Mouse (Mus musculus): ENCODE results near the gene Ankrd33.
A peak's percentile ranks its signal among the peaks of the same experiment; 100 is the strongest.

The Ankrd33 gene

GRCm38 (mm10) chr15:101125561-101125960 is 10.0 kb downstream of the Ankrd33 start:
- no peak for DNase-seq (ENCODE audit: low spot score)

DNA sequence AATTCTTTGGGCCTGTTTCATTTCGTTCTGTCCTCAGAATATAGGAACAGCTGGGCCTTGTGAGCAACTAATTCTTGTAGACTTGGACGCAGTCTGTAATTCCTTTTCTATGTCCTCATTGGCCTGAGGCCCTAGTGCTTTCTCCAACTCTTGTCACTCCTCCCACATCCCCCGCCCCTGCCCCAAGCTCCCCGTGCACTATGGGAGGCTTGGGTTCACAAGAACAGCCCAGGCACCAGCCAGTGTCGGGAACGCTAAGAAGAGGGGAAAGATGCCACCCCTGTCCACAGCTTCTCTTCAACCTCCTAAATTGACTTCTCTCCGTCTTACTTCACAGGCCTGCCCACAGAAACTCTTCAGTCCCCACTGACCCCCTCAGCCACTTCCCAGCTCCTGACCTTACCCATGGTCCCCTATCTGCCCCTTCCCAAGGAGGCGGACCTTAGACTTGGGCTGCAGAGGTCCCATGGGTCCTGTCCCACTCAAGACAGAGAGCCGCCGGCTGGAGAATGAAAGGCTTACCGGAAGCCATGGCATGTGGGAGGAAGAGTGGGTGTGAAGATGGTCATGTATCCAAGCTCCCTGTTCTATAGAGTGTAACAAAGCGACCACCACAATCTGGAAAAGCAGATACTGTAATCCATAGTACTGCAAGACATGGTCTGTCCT is 11.5 kb downstream of the Ankrd33 start:
- DNase-seq (ENCODE audit: low spot score): no peak

DNA sequence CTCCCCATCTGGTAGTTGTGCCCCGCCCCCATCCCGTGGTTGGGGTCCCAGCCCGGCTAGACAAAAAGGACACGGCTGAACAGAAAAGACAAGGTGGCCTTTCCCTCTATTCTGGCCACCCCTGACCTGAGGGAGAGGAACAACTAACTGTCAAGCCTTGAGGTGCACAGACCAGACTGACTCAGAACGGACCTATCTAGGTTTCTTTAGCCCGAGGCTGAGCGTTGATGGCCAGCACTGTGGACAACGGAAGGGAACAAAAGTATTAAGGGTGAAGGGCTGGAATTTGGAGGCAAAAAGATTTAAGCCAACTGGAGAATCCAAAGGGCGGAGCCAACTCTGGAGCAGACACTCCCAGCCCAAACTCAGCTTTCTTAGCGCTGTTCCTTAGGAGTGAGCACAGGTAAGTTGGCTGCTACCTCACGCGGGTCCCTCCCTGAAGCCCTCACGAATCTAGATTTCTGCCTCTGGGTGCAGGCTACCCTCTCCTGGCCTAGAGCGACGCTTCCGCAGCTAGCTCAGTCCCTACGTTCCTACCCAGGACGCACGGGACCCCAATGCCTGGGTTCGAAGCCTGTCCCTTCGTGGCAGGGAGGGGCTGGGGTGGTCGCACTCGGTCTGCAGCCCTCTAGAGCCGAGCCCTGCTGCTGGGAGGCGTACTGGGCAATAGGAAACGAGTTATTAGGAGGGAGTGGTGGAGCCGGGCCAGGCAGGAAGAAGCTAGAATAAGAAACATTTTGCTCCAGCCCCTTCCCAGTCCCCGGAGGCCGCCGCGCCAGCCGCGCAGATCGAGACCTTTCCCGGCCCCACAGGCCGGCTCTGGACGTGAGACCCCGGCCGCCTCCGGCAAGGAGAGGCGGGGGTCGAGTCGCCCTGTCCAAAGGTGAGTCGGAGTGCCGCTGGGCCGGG is 12.9 kb downstream of the Ankrd33 start, which contains the start of gene Acvrl1:
Acvrl1 (plus strand) TSS at position 342 of the 909 bp plus-strand sequence.
- DNase-seq (ENCODE audit: low spot score): no peak

GRCm38 (mm10) chr15:101129412-101129811 is 13.9 kb downstream of the Ankrd33 start:
- no peak for DNase-seq (ENCODE audit: low spot score)

GRCm38 (mm10) chr15:101131498-101131897 is 15.9 kb downstream of the Ankrd33 start:
- DNase-seq (ENCODE audit: low spot score): no peak

- no peak for DNase-seq (ENCODE audit: low spot score)
These were observed 16.5 kb downstream of the Ankrd33 start for GRCm38 (mm10) chr15:101132041-101132440.

- DNase-seq (ENCODE audit: low spot score): no peak
These were observed 17.2 kb downstream of the Ankrd33 start for GRCm38 (mm10) chr15:101132761-101133160.

DNA sequence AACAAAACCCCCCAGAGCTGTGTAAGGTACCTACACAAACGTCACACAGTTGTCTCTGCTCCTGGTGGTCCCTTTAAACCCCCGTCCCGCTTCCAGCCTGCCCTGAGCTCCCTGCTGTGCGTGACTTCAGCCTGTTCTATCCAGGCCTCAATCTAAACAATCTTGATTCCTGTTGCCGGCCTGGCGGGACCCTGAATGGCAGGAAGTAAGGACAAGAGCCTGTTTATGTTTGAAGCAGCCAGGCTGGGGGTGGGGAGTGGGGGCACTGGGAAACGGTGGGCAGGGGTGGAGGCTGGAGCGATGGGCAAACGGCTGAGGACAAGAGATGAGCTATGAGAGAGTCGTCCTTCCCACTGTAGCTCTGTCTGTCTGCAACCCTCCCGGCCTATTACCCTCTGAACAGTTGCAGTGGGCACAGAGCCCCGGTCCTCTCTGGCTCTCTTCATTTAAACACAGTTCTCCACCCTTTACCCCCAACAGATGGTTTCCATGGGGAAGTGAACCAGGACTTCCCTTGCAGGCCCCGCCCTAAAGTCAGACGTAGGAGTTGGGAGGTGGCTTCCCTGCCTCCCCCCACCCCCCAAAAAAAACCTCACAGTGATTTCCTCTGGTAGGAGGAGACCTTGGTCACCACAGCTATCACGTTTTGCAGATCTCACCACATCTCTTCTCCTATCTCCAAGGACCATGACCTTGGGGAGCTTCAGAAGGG is 18.6 kb downstream of the Ankrd33 start:
- DNase-seq (ENCODE audit: low spot score): peak; percentile 42

- peak; percentile 49 for DNase-seq (ENCODE audit: low spot score)
These were observed 19.9 kb downstream of the Ankrd33 start for GRCm38 (mm10) chr15:101135405-101135804.

DNA sequence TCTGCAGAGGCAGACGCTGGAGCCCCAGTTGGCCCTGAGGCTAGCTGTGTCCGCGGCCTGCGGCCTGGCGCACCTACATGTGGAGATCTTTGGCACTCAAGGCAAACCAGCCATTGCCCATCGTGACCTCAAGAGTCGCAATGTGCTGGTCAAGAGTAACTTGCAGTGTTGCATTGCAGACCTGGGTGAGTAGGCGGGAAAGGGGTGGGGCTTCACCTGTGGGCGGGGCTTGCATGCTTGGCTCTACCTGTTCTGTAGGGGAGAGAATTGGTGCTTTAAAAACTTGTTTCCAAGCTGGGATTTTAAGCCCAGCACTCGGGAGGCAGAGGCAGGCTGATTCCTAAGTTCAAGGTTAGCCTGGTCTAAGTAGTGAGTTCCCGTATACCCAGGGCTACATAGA is 21.9 kb downstream of the Ankrd33 start:
- no peak for DNase-seq (ENCODE audit: low spot score)

- DNase-seq (ENCODE audit: low spot score): no peak
These were observed 23.1 kb downstream of the Ankrd33 start for GRCm38 (mm10) chr15:101138675-101139074.

- DNase-seq (ENCODE audit: low spot score): no peak
These were observed 24.3 kb downstream of the Ankrd33 start for GRCm38 (mm10) chr15:101139885-101140284.

GRCm38 (mm10) chr15:101140587-101140986 is 25.0 kb downstream of the Ankrd33 start:
- no peak for DNase-seq (ENCODE audit: low spot score)

DNA sequence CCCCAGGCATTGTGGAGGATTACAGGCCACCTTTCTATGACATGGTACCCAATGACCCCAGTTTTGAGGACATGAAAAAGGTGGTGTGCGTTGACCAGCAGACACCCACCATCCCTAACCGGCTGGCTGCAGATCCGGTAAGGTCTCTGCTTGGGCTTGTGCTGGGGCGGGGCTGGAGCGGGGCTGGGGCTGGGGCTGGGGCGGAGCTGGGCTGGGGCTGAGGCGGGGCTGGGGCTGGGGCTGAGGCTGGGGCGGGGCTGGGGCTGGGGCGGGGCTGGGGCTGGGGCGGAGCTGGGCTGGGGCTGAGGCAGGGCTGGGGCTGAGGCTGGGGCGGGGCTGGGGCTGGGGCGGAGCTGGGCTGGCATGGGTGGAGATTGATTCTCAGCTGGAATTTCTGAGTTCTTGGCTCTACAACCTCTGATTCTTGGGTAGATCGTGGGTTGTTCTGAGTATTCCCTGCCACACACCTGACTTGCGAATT is 25.5 kb downstream of the Ankrd33 start:
- peak; percentile 30 for DNase-seq (ENCODE audit: low spot score)

DNA sequence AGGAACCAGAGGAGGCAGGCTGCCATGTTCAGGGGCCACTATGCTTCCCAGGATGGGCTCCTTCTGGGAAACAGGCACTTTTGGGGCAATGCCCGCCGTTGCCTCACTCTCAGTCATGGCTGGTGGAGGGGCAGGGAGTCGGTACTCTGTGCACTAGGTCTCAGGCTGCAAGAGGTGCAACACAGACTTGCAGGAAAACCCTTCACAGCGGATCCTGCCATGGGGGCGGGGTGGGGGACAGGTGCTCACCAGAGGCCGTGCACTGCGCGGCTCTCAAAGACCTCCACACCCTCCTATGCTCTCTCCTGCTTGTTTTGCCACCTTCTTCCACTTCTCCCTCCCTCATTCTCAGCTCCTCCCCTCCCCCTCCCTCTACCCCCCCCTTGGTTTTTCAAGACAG is 27.1 kb downstream of the Ankrd33 start:
- no peak for DNase-seq (ENCODE audit: low spot score)

DNA sequence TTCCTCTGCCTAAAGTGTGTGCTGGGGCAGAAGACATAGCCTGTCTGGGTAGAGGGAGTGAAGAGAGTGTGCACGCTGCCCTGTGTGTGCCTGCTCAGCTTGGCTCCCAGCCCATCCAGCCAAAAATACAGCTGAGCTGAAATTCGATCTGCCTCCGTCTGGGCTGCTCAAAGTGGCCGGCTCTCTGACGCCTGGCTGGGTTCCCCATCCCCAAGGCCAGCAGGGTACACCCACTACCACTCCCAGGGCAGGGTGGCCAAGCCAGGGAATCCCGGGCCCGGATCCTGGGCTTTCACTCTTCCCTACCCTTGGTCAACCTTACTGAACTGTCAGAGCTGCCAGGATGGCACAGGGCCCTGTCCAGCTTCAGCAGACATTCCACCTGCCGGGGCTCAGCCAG is 27.9 kb downstream of the Ankrd33 start:
- no peak for DNase-seq (ENCODE audit: low spot score)

DNA sequence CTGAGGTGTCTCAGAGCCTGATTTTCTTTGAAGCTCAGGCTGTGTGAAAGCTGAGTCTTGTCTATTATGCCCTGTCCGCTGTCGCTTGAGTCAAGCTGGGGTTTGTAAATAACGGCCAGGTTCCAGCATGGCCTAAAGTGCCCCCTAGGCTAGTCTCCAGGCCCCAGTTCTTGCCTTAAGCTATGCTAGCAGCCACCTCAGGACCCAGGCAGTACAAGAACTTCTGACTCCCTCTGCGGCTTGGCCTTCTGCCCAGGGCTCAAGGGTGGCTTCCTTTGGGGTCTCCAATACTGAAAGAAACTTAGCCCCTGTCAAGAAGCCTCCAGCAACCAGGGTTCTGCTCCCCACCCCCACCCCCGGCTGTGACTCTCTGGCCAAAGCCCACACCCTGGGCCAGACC is 28.6 kb downstream of the Ankrd33 start:
- no peak for DNase-seq (ENCODE audit: low spot score)

DNA sequence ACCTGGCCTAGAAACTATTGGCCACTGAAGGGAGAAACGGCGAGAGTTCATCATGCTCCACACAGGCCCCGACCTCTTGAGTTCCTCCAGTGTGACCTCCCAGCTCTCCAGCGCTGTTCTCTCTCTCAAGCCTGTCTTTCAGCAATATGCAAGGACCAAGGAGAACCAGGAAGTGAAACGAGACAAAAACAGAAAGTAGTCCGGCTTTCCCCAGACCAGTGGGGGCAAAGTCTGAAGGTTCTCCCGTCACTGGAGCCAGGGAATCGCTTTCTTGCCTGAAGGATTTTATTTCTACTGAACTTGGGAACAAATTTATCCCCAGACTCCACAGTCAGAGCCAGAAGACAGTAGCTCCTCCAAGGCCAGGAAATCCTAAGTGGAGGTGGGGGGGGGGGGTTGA is 29.2 kb downstream of the Ankrd33 start:
- no peak for DNase-seq (ENCODE audit: low spot score)

GRCm38 (mm10) chr15:101145424-101146099 is 30.0 kb downstream of the Ankrd33 start:
- peak; percentile 91 for DNase-seq (ENCODE audit: low spot score)

DNA sequence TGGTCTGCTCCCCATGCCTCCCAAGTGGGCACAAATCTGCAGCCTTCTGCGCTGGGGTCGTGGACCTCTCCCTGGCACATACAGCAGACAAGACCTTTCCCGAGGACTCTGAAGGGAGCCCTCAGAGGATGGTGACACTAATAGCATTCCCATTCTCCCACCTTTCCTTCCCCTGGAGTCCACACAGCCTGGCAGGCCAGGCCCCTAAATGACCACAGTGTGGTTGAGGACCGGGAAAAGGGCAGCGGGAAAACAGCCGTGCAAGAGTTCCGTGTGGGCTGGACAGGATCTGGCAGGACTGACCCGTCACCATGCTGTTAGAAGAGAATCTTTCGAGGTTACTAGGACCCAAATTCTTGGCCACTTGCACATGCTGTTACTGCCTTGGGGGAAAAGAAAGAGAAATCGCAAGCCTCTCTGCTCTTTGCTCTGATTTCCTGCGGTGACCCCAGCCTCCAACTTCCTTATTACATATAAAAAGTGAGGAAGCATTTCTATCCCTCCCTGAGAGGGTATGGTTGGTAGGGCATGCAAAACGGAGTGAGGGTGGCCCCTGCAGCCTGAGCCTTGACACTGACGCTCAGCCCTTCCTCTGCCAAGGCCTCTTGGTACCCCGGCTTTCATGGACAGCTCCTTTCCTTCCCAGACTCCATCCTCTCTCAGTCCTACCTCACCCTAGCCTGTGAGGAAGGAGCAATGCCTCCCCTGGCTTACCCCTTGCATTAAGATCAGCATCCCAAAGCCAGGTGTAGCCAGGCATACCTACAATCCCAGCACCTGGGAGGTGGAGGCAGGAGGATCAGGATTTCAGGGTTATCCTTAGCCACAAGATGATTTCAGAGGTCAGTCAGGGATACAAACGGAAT is 30.8 kb downstream of the Ankrd33 start:
- no peak for DNase-seq (ENCODE audit: low spot score)
